Mouse (Mus musculus) kidney, postnatal 0 days (tissue): ENCODE measurements around the gene Nynrin. TPM values are rescaled to one million over a fixed set of nuclear protein-coding genes. Genes with fewer than 3 reads are reported as not detected.

Source experiments
- ATAC-seq: fragments of 200-750 bp; cut with Nextera tagmentation; replicated peaks from 2 replicates; pipeline ENCODE4 v1.8.0; 2017; ENCODE audit warnings: low read depth, moderate number of reproducible peaks, moderate TSS enrichment, moderate library complexity; ENCODE audit not compliant: low FRiP score
- DNase-seq: peaks from one replicate; pipeline ENCODE4 v3.0.0-alpha.2; 2016; ENCODE audit warnings: low spot score
- H3K27ac ChIP-seq: fragments of 300-500 bp; sonication (generic); 2 replicates; pipeline ENCODE4 v1.5.1; 2014; ENCODE audit warnings: mild to moderate bottlenecking
- H3K27me3 ChIP-seq: fragments of 300-500 bp; sonication (generic); 2 replicates; pipeline ENCODE4 v1.6.1; 2014; ENCODE audit warnings: low read length, mixed read lengths; ENCODE audit not compliant: insufficient read depth
- H3K36me3 ChIP-seq: fragments of 300-500 bp; sonication (generic); 2 replicates; pipeline ENCODE4 v1.6.1; 2014; ENCODE audit warnings: low read length, mixed read lengths; ENCODE audit not compliant: insufficient read depth
- H3K4me1 ChIP-seq: fragments of 300-500 bp; sonication (generic); replicated peaks from 2 replicates; pipeline ENCODE4 v1.6.1; 2014; ENCODE audit warnings: antibody characterized with exemption, low read length, mixed read lengths; ENCODE audit not compliant: insufficient read depth
- H3K4me2 ChIP-seq: fragments of 300-500 bp; sonication (generic); 2 replicates; pipeline ENCODE4 v1.6.1; 2014; ENCODE audit warnings: mild to moderate bottlenecking, low read length, moderate library complexity, mixed read lengths
- H3K4me3 ChIP-seq: fragments of 300-500 bp; sonication (generic); replicated peaks from 2 replicates; pipeline ENCODE4 v1.5.1; 2014; ENCODE audit warnings: low read depth, low read length
- H3K9ac ChIP-seq: fragments of 300-500 bp; sonication (generic); 2 replicates; pipeline ENCODE4 v1.6.1; 2014; ENCODE audit warnings: low read depth, low read length
- H3K9me3 ChIP-seq: fragments of 300-500 bp; sonication (generic); replicated peaks from 2 replicates; pipeline ENCODE4 v1.6.1; 2016; ENCODE audit warnings: low read length, inconsistent platforms, mixed read lengths
- CTCF ChIP-seq: IDR thresholded peaks from 2 replicates; pipeline ENCODE4 v1.5.1; 2016; ENCODE audit warnings: antibody characterized with exemption, low read depth, mild to moderate bottlenecking, moderate library complexity
- WGBS: fragments of 180-500 bp; shearing (Covaris S2); extraction: QIAGEN DNeasy Blood & Tissue Kit; methylation state at CpG from one replicate; pipeline ENCODE4 v1.1.7; 2014; 5-methylcytosine and 5-hydroxymethylcytosine counted together
- polyA plus RNA-seq: library from polyadenylated mRNA; unstranded; fragments of >200 nt; fragmentation: Nextera tagmentation; extraction: Ambion mirVana; gene quantifications from 2 replicates; pipeline ENCODE4 v1.2.1, GENCODE M21; 2015

Gene Nynrin
- polyA plus RNA-seq, 1 experiment from 2014 or later: 8.4 TPM

GRCm38 (mm10) chr14:55873242-55873713, 19.5 kb downstream of the Nynrin start:
- no peak for TF ChIP-seq CTCF
- Histone ChIP-seq H3K4me1 (peaks cover 5% of the 10 kb centered on the region; the same call in 1 of the 2 replicates), H3K9me3 (no peaks in the 10 kb centered on the region), H3K4me2 (peak overlapping the region; percentile 48), H3K27ac (no peak overlapping the region), H3K4me3 (no peak overlapping the region), H3K36me3 (peaks cover 46% of the 10 kb centered on the region), H3K27me3 (no peaks in the 10 kb centered on the region), H3K9ac (0 out of 2 replicates have a peak overlapping the region, but pooled peaks have one; percentile 35)
- WGBS: 80% methylated on average over 8 of the region's 8 CpGs
- ATAC-seq (peak; percentile 6; the same call in 1 of the 2 replicates), DNase-seq (no peak)

GRCm38 (mm10) chr14:55873714-55874683, 20.2 kb downstream of the Nynrin start:
- DNase-seq (peak; percentile 82), ATAC-seq (peak; percentile 41)
- Histone ChIP-seq H3K9ac (0 out of 2 replicates have a peak overlapping the region, but pooled peaks have one; percentile 35), H3K27ac (0 out of 2 replicates have a peak overlapping the region, but pooled peaks have one; percentile 40), H3K4me1 (peaks cover 8% of the 10 kb centered on the region; the same call in 1 of the 2 replicates), H3K4me2 (peak overlapping the region; percentile 48), H3K36me3 (peaks cover 39% of the 10 kb centered on the region), H3K9me3 (no peaks in the 10 kb centered on the region), H3K4me3 (no peak overlapping the region), H3K27me3 (no peaks in the 10 kb centered on the region)
- 15% methylated on average over 30 of the region's 30 CpGs for WGBS
- peak; percentile 95 for TF ChIP-seq CTCF

GRCm38 (mm10) chr14:55877469-55878315, 23.9 kb downstream of the Nynrin start:
- ATAC-seq (no peak), DNase-seq (peak; percentile 73)
- Histone ChIP-seq H3K36me3 (0 out of 2 replicates have a peak, but pooled peaks cover 3% of the 10 kb centered on the region), H3K9me3 (no peaks in the 10 kb centered on the region), H3K27me3 (no peaks in the 10 kb centered on the region), H3K4me3 (no peak overlapping the region), H3K4me1 (peaks cover 8% of the 10 kb centered on the region; the same call in 1 of the 2 replicates), H3K27ac (no peak overlapping the region), H3K4me2 (peak overlapping the region; percentile 37), H3K9ac (no peak overlapping the region)
- 6% methylated on average over 14 of the region's 14 CpGs for WGBS
- no peak for TF ChIP-seq CTCF

- no peak overlapping the region for H3K4me3 ChIP-seq
- H3K27me3 ChIP-seq: no peaks in the 10 kb centered on the region
- WGBS: 14% methylated on average over 7 of the region's 7 CpGs
- peak overlapping the region; percentile 37; the same call in 1 of the 2 replicates for H3K4me2 ChIP-seq
- no peaks in the 10 kb centered on the region for H3K9me3 ChIP-seq
- DNase-seq (peak; percentile 42), ATAC-seq (no peak)
- H3K27ac ChIP-seq: no peak overlapping the region
- H3K4me1 ChIP-seq: peaks cover 8% of the 10 kb centered on the region; the same call in 1 of the 2 replicates
- no peaks in the 10 kb centered on the region for H3K36me3 ChIP-seq
- H3K9ac ChIP-seq: no peak overlapping the region
- TF ChIP-seq CTCF: peak; percentile 61
These were observed 24.6 kb downstream of the Nynrin start for GRCm38 (mm10) chr14:55878316-55878940.

- ATAC-seq (0 out of 2 replicates have a peak, but pooled peaks have one; percentile 15), DNase-seq (peak; percentile 92)
- WGBS: 44% methylated on average over 1 of the region's 1 CpGs
These were observed 25.8 kb downstream of the Nynrin start for GRCm38 (mm10) chr14:55879623-55880022.

More at GRCm38 (mm10) chr14:55879623-55880022, 25.8 kb downstream of the Nynrin start:
- Histone ChIP-seq H3K4me2 (no peak overlapping the region), H3K9me3 (no peaks in the 10 kb centered on the region), H3K9ac (no peak overlapping the region), H3K4me1 (peaks cover 10% of the 10 kb centered on the region; the same call in 1 of the 2 replicates), H3K27me3 (no peaks in the 10 kb centered on the region), H3K4me3 (no peak overlapping the region), H3K36me3 (no peaks in the 10 kb centered on the region), H3K27ac (no peak overlapping the region)
- peak; percentile 86 for TF ChIP-seq CTCF
